Mouse (Mus musculus) thymus, postnatal 25 days (tissue): ENCODE data around the gene Mark3.
A peak's percentile ranks its signal among the peaks of the same experiment; 100 is the strongest.

Source experiments
- DNase-seq: peaks from one replicate; pipeline ENCODE4 v3.0.0; 2022

The Mark3 gene

DNA sequence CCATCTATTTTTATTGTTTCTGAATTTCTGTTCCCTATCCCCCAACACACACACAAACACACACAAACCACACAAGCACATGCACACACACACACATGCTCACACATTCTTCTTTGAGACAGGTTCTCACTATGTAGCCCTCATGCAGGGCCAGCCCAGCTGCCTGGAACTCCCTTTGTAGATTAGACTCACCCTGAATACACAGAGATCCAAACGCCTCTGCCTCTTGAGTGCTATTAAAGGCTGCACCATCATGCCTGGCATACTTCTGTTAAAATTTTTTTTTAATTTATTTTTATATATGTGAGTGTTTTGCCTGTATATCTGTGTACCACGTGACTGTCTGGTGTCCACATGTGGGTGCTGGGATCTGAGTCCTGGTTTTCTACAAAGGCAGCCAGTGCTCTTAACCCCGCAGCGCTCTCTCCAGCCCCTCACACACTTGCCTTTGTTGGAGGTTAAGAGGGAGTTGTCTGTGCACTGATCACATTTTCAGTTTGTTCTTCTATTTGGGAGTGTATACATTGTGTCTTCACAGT lies 12.0 kb upstream of the Mark3 start:
- no peak for DNase-seq

DNA sequence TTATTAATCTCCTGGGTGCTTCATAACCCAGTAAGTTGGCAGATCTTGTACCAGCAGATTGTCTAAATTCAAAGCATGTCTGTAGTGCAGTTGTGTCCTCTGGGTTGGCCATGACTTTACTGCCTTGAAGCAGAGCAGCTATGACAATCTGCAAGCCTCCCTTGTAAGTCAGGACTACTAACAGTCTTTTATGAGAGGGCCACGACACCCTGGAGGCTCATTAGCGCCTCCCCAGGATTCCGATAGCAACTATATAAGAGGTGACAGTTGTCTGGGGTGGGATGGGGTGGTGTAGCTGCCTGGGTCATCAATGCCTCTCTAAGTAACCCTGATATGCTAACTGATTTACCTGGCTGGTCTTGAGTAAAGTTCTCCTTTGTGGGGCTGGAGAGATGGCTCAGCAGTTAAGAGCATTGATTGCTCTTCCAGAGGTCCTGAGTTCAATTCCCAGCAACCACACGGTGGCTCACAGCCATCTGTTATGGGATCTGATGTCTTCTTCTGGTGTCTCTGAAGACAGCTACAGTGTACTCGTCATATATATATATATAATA lies 11.2 kb upstream of the Mark3 start:
- DNase-seq = no peak

DNA sequence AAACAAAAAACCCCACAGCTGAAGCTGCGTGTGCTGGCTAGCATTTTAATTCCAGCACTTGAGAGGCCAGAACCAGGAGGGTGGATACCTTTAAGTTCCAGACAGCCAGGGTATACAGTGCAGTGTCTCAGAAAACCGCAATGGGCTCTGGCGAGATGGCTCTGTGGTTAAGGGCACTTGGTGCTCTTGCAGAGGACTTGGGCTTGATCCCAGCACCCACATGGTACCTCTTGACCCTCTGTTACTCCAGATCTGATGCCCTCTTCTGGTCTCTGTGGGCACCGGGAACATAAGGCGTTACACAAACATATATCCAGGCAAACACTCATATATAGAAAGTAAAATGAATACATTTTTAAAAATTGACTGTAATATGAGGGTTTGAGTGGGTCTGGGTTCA lies 9.0 kb upstream of the Mark3 start:
- DNase-seq = no peak

DNA sequence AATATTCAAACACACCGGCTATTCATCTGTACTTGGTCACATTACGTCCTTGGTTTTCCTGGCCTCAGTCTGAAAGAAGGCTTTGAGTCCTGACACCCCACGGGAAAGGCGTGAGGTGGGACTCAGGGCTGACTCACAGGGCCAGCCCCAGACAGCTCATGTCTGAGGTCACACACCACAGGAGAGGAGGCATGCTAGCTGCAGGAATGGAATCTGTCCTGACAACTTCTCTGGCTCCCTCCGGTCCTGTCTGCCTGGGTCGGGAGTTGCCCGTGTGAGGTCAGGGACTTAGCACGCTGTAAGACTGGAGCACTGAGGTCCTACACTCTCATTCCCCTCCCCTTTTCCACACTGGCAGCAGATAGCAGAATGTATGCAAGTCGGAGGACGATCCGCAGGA lies 5.5 kb upstream of the Mark3 start:
- DNase-seq = no peak

DNA sequence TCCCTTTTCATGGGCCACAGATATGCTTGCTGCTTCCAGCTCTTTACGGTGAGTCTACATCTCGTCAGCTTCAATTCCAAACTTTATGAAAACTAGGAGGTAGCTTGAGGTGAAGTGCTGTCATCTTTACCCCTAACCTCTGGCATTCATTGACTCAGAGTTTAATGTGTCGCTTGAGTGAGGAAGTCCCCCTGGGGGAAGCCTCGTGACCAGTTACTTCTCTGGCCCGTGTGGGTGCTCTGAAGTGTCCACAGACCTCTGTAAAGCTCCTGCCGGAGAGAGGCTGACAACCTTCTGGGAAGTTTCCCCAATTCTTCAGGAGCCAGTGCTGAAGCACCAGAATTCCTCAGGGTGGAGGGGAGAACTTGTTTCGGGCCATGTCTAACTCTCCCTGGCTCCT lies 1.9 kb upstream of the Mark3 start:
- no peak for DNase-seq

DNA sequence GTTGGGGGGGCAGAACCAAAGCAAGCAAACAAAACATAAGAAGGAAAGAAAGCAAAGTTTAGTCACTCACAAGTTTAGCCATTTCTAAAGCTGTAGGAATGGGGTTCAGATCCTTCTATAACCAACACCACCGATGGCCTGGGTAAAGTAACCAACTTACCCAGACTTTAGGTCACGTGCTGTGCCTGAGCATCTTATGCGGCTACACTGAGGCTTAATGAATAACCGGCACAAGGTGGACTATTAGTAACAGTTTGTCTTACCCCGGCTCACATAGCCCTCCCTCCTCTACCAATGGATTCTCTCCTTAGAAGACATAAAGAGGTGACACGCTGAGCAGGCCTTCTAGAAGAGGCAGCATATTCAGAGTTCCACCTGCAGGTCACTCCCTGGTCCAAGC lies 1.0 kb upstream of the Mark3 start:
- DNase-seq = no peak

DNA sequence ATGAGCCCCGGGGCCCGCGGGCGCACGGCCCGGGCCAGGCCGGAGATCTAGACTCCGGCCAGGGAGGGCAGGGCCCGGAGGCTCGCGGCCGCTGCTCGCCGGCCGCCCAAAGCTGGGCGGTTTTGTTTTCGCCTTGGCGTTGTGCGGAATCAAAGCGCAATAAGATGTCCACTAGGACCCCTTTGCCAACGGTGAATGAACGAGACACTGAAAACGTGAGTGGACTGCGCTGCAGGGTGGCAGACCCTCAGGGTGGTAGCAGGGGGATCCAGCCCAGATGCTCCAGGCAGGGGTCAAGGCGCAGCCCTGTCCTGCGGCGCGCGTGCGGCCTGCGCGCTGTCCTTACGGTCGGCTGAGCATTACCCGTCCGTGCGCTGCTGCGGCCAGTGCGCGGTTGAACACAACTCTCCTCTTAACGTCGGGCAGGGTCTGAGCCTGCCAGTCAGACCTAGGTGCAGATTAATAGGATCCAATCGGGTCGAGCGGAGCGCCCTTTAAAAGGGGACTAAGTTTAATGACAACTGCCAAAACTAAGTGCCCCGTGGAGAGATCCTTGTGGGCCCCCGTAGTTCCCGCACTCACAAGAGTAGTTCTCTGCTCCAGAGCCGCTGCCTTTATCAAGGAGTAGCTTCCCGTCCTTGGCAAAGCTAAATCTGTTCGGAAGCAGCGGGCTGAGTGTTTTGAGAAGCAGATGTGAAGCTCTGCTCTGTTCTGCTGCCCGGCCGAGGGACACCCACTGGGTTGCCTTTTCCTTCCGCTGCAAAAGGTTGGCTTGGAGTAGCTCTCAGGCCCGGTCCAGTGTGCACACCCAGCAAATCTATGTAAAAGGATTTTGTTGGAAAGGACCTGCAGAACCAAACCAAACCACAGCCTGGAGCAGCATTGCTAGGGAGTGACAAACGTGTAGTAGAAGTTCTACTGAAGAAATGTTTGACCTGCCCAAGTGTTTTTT lies 840 bp downstream of the Mark3 start:
- peak; percentile 26 for DNase-seq

DNA sequence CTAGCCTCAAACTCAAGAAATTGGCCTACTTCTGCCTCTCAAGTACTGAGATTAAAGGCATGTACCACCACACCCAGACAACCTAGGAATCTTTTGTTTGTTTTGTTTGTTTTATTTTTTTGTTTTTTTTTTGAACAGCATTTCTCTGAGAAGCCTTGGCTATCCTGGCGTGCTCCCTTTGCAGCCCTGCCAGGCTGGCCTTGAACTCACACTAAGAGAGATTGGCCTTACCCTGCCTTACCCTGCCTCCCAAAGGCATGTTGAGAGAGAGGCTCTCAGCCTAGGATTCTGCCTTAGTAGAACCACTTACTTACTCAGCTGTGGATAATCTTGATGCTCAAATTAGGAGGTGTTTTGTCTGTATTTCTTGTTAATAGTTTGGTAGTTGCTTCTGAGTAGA lies 8.7 kb downstream of the Mark3 start:
- no peak for DNase-seq

DNA sequence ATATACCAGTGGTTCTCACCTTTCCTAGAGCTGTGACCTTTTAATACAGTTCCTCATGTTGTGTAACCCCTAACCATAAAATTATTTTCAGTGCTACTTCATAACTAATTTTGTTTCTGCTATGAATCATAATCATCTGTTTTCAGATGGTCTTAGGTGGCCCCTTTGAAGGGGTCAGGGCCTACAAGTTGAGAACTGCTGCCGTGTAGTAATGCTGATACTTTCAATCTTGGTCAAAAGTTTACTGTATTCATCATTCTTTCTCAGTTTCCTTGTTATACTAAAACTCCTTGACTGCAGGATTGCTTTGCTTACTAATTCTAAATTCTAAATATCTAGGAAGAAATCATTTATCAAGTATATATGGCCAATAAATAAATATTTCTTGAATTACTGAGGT lies 10.1 kb downstream of the Mark3 start:
- DNase-seq = no peak

DNA sequence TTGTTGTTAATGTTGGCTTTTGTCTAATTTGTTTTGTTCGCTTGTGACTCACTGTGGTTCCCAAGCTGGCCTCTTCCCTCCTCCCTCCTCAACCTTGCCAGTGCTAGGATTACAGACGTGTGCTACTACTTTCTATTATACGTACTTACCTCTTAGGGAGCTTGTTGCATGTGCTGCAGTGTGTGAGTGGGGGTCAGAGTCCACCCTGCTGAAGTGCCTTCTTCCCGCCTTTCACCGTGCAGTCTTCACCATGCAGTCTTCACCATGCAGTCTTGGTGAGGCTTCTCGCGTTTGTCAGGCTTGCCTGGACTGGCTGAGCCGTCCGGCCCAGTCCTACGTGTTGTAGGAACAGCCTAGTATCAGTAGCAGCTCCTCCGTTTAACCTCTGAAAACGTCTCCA lies 12.9 kb downstream of the Mark3 start:
- DNase-seq = no peak

DNA sequence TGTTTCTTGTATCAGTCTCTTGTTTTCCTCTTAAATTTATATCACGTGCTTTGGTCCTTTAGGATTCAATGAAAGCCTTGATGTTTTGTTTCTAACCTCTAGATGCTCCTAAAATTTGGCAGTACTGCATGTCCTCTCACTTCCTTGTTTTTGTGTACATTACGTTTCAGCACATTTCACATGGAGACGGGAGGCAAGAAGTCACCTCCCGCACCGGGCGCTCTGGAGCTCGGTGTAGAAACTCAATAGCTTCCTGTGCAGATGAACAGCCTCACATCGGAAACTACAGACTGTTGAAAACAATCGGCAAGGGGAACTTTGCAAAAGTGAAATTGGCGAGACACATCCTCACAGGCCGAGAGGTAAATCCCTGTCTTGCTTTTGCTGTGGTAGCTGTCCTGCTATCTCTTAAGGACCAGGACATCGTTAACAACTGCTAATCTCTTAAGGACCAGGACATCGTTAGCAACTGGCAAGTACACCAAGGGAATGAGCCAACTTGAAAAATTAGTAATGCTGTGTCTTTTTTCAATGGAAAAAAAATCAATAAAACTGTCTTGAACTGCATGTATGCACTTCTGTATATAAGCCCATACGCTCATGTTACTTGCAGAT lies 18.2 kb downstream of the Mark3 start:
- no peak for DNase-seq

DNA sequence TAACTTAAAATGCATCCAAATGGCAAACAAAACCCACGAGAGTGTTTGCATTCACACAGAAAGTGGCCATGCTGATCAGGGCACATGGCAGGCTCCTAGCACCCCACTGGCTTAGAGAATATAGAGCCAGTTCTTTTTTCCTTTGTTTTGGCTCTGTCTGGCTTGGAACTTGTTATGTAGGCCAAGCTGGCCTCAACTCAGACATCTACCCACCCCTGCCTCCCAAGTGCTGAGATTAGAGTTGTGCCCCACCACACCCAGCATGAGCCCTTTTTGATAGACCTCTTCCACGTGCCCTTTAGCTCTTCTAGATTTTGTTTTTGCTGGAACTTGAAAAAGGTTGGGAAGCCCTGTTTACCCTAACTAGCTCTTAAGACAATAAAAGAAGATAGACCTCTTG lies 19.5 kb downstream of the Mark3 start:
- DNase-seq = no peak

DNA sequence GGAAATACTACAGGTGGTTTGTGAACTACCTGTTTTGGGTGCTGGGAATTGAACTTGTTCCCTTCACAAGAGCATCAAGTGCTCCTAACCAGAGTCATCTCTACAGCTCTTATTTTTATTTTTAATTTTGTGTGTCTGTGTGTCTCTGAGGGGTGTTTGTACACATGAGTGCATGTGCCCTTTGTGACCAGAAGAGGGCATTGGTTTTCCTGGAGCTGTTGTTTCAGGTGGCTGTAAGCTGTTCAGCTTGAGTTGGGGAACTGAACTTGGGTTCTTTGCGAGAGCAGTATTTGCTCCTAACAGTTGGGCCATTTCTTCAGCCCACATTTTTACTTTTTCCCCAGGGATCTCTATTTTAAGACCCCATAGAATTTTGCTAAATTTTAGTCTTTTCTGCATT lies 23.0 kb downstream of the Mark3 start:
- no peak for DNase-seq

DNA sequence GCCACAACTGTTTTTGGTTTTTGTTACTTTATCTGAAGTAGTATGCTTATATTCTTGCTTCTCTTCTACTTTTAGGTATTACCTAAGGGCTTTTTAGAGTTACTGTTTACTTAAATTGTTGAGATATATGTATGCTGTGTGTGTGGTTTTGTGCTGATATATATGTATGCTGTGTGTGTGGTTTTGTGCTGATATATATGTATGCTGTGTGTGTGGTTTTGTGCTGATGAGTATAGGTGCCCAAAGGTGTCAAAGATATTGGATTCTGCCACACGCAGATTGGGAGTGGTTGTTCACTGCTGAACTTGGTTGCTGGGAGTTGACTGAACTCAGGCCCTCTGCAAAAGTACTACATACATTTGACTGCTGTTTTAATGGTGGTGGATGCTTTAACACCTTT lies 24.6 kb downstream of the Mark3 start:
- DNase-seq = no peak

DNA sequence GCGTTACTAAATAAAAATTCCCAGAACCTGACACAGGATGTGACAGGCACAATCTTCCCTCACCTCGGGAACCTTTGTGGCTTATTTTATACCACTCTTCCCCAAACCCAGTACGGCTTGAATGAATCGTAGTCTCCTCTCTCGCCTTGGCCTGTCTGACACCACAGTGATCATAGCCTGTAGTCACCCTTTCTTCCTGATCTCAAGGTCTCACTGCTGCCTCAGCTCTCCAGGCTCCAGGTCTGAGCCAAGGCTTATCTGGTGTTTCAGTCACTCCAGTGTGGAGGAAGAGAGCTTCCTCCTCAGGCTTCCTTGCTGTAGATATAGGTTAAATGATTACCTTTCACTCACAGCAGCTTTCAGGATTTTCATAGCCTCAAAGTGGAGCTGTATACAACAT lies 25.3 kb downstream of the Mark3 start:
- DNase-seq = no peak

DNA sequence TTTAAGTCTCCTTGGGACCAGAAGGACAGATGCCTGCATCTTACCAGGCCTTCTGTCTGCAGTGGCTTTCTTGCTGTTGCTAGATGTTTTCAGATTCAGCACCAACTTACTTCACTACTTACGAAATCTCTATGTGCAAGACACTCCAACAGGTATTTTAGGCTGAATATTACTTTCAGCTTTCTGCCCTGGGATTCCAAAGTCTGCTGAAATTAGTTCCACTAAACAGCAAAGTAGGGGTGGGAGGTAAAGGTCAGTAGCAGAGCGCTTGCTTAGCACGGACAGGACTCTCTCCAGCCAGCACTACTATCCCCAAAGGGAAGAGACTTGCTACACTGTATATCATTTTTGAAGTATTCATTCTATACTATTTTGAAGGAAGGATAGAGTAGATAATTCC lies 29.5 kb downstream of the Mark3 start:
- no peak for DNase-seq

DNA sequence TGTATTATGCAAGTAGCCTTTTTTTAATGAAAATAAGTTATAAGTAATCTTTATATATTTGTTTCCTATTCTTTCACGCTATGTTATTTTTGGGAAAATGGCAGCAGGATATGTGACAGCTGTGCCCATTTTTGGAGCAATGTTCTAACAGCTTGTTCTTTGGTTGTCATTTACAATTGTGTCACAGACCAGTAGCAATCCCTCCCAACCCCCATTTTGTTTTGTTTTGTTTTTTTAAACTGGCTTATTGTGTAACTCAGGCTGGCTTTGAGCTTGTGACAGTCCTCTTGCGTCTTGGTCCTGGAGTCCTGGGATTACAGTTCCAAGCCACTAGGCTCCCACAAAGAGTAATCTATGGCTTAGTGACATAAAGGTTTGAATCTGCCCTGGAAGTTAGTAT lies 31.3 kb downstream of the Mark3 start:
- no peak for DNase-seq

DNA sequence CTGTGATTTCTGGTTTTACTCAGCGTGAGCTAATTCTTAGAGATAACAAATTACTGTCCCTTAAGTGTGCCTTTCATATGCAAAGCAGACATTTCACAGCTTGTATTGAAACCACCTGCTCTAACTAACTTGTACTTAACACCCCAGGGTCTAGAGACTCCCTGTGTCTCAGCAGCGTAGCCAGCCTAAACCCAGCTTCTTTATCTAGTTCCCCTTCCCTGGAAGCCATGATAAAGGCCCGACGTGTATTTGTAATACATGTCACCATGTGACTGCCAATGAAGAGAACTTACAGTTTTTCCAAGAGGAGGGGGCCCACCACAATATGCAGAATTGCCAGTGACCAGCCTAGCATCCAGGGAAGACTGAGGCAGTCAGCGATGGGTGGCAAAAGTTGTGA lies 33.7 kb downstream of the Mark3 start:
- no peak for DNase-seq

DNA sequence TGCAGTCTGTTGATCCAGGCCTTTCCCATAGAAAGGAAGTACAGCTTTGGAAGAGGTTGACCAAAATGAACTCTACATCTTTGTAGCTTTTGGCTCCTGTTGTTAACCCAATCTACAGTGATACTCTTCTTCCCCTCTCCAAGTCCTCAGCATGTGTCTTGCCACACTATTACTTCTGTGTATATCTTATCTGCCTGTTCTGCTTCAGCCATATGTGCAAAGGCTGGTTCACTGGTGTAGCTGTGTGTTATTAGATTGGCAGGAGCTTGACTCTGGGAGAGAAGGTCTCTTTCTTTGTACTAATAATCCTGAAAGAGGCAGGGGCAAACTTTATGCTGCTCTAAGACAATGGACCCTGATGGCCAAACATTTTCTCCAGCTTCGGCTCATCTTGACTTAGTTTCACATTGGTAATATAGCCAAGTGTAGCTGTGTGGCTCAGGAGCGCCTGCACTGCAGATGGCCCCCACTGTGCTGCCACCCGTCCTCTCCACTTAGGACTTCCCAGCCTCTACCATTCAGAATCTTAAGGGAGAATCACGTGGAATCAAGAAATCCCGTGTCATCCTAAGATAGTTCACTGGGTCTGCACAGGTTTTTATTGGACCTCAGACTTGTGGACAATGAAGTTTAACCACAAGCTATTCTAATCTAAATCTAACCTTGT lies 40.3 kb downstream of the Mark3 start:
- no peak for DNase-seq

DNA sequence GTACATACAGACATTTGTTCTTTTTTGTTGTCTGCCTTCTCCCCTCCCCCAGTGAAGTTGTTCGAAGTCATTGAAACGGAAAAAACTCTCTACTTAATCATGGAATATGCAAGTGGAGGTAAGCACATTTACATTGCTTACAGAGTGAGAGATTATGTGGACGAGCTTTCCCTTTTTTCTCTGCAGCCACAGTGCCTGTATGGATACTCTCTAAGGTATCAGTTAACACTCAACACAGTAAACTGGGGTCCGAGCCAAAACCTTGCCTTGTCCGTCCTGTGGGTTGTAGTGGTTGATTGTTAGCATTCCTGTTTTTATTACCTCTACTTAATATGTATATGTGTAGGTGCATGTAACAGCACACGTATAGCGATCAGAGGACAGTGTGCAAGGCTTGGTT lies 43.9 kb downstream of the Mark3 start:
- no peak for DNase-seq

DNA sequence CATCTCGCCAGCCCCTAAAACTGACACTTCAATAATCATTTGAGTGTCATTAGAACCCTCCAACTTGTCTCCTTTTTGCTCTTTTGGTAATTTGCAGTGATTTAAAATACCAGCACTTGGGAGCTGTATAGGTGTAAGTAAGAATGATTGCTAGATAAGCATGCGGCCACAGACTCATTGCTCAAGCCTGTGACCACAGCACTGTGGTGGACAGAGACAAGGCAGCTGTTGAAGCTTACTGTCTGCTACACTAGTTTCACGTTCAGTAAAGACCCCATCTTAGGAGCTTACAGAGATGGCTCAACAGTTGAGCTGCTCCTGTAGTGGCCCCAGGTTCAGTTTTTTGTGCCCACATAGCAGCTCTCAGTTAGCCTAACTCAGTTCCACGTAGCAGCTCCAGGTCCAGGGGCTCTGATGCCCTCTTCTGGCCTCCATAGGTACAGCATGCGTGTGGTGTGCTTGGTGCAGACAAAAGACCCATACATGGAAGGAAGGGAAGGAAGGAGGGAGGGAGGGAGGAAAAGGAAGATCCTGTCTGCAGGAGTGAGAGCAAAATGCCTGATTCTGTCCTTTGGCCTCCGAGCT lies 73.8 kb downstream of the Mark3 start:
- DNase-seq = peak; percentile 50

DNA sequence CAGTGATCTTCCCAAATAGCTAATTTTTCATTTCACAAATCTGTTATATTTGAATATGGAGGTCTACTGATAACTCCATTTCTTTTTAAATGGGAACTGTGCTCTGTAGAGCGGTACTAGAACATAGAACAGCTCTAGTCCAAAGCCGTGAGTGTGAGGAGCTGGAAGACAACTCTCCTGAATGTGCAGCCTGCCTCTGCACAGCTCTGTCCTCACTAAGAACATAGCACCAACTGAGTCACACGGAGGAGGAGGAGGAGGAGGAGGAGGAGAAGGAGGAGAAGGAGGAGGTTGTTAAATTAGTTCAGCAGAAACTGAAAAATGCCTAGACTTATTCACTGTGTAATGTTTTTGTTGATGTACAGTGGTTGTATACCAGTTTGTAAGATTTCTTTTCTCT lies 78.6 kb downstream of the Mark3 start:
- DNase-seq = no peak

DNA sequence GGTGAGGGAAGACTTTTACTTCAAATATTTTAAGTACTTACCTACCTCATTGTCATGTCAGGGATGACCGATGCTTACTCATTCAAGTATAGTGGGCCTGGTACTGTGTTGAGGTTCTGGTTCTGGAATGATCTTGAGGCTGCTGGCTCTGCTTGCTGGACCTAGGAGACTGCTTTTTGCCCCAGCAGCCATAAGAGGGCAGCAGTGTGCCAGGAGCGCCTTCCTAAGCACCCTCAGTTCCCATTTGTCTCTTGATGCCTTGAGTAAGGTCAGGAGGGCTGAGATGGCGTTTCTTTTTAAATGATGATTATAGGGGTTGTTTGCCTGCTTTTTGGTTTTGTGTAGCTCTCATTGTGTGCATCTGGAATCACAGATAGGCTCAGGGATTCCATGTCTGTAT lies 79.1 kb downstream of the Mark3 start:
- DNase-seq = peak; percentile 59
